Mouse (Mus musculus) liver, postnatal 0 days (tissue): ENCODE measurements around the gene Zfp775.

Source experiments
- CTCF ChIP-seq: sonication (generic); IDR thresholded peaks from 2 replicates; pipeline ENCODE4 v1.5.1; 2016; ENCODE audit warnings: antibody characterized with exemption, low read depth
- EP300 ChIP-seq: IDR thresholded peaks from 2 replicates; pipeline ENCODE4 v1.6.1; 2016; ENCODE audit warnings: antibody characterized with exemption, low read depth, mild to moderate bottlenecking

DNA sequence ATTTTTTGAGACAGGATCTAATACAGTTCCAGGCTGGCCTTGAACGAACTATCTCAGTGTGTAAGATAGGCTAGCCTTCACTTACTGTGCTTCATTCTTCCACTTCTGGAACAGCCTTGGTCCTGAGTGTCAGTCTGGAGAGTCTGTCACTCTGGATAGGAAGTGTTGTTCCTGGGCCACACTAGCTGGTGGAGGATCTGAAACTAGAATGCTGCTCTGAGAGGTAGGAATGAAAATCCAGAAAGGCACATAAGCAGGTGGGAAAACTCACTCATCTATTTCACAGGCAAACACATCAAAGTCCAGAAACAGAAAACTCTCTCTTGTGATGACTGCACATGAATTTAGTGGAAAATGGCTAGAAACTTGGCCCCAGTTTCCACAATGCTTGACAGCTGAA is 1.3 kb upstream of the Zfp775 start:
- TF ChIP-seq CTCF (no peak), EP300 (no peak)
